Mouse (Mus musculus): ENCODE measurements around the gene Enox1.

Gene Enox1

GRCm38 (mm10) chr14:77581616-77582015, 425.1 kb downstream of the Enox1 start:
- DNase-seq = no peak

- DNase-seq = no peak
These were observed 427.9 kb downstream of the Enox1 start for GRCm38 (mm10) chr14:77584426-77584825.

- DNase-seq = no peak
These were observed 428.7 kb downstream of the Enox1 start for GRCm38 (mm10) chr14:77585031-77585800.

- DNase-seq = no peak
These were observed 429.5 kb downstream of the Enox1 start for GRCm38 (mm10) chr14:77586033-77586432.

GRCm38 (mm10) chr14:77587182-77587581, 430.6 kb downstream of the Enox1 start:
- DNase-seq = no peak

GRCm38 (mm10) chr14:77593136-77593838, 436.7 kb downstream of the Enox1 start:
- no peak for DNase-seq

- no peak for DNase-seq
These were observed 439.9 kb downstream of the Enox1 start for GRCm38 (mm10) chr14:77596216-77597175.

- no peak for DNase-seq
These were observed 442.6 kb downstream of the Enox1 start for GRCm38 (mm10) chr14:77599016-77599704.

GRCm38 (mm10) chr14:77600773-77601172, 444.2 kb downstream of the Enox1 start:
- DNase-seq = no peak

- no peak for DNase-seq
These were observed 444.9 kb downstream of the Enox1 start for GRCm38 (mm10) chr14:77601446-77601845.

GRCm38 (mm10) chr14:77608182-77608839, 451.7 kb downstream of the Enox1 start:
- no peak for DNase-seq

GRCm38 (mm10) chr14:77615201-77615600, 458.6 kb downstream of the Enox1 start:
- no peak for DNase-seq

GRCm38 (mm10) chr14:77617250-77617649, 460.7 kb downstream of the Enox1 start:
- no peak for DNase-seq

GRCm38 (mm10) chr14:77618131-77618805, 461.7 kb downstream of the Enox1 start:
- DNase-seq = no peak

GRCm38 (mm10) chr14:77621473-77622264, 465.1 kb downstream of the Enox1 start:
- DNase-seq = no peak

- DNase-seq = no peak
These were observed 470.3 kb downstream of the Enox1 start for GRCm38 (mm10) chr14:77626557-77627507.

- DNase-seq = no peak
These were observed 476.1 kb downstream of the Enox1 start for GRCm38 (mm10) chr14:77632466-77633171.

- no peak for DNase-seq
These were observed 476.6 kb downstream of the Enox1 start for GRCm38 (mm10) chr14:77633172-77633542.

- no peak for DNase-seq
These were observed 480.4 kb downstream of the Enox1 start for GRCm38 (mm10) chr14:77636931-77637330.
